Mouse (Mus musculus) limb, embryonic 13.5 days (tissue): ENCODE data around the gene Gpr162. TPM values are rescaled to one million over a fixed set of nuclear protein-coding genes. Genes with fewer than 3 reads are reported as not detected.

Experiments
- polyA plus RNA-seq: library from polyadenylated mRNA; unstranded; fragments of >200 nt; fragmentation: Nextera tagmentation; extraction: Ambion mirVana; gene quantifications from 2 replicates; pipeline ENCODE4 v1.2.1, GENCODE M21; 2015

Gpr162 gene
- polyA plus RNA-seq, 1 experiment from 2014 or later = 3.5 TPM

Other genes with a start within 250 kb of the Gpr162 start
- gene C1s2, start 227.9 kb downstream of the Gpr162 start, polyA plus RNA-seq = 0.24 TPM in 1 of 2 replicates, not detected in the other
- gene Lpcat3, start 201.0 kb downstream of the Gpr162 start, polyA plus RNA-seq = 56.4 and 57.0 TPM in 2 replicates
- 190 and 201 TPM in 2 replicates for gene Emg1, start 151.8 kb downstream of the Gpr162 start, polyA plus RNA-seq
- 324 and 325 TPM in 2 replicates for gene Phb2, start 151.6 kb downstream of the Gpr162 start, polyA plus RNA-seq
- gene Ptpn6, start 125.3 kb downstream of the Gpr162 start, polyA plus RNA-seq = 9.0 and 10.9 TPM in 2 replicates
- gene Grcc10, start 122.6 kb downstream of the Gpr162 start, polyA plus RNA-seq = 480 and 513 TPM in 2 replicates
- gene Gm45234, start 108.0 kb downstream of the Gpr162 start, polyA plus RNA-seq = 0.11 TPM in 1 of 2 replicates, not detected in the other
- gene Atn1, start 107.5 kb downstream of the Gpr162 start, polyA plus RNA-seq = 19.6 and 20.0 TPM in 2 replicates
- 7.2 and 7.7 TPM in 2 replicates for gene Eno2, start 94.3 kb downstream of the Gpr162 start, polyA plus RNA-seq
- gene Lrrc23, start 84.3 kb downstream of the Gpr162 start, polyA plus RNA-seq = 0.59 and 0.86 TPM in 2 replicates
- 10.4 and 12.3 TPM in 2 replicates for gene Spsb2, start 55.3 kb downstream of the Gpr162 start, polyA plus RNA-seq
- 782 and 803 TPM in 2 replicates for gene Tpi1, start 49.7 kb downstream of the Gpr162 start, polyA plus RNA-seq
- 165 and 177 TPM in 2 replicates for gene Usp5, start 34.5 kb downstream of the Gpr162 start, polyA plus RNA-seq
- 166 and 172 TPM in 2 replicates for gene Cdca3, start 34.4 kb downstream of the Gpr162 start, polyA plus RNA-seq
- 1.0 and 1.3 TPM in 2 replicates for gene Gnb3, start 23.7 kb downstream of the Gpr162 start, polyA plus RNA-seq
- 60.4 and 61.2 TPM in 2 replicates for gene P3h3, start 6.2 kb downstream of the Gpr162 start, polyA plus RNA-seq
- 0.04 and 0.15 TPM in 2 replicates for gene Cd4, start 24.2 kb upstream of the Gpr162 start, polyA plus RNA-seq
- gene Lag3, start 47.7 kb upstream of the Gpr162 start, polyA plus RNA-seq = 1.7 and 3.1 TPM in 2 replicates
- gene Ptms, start 56.1 kb upstream of the Gpr162 start, polyA plus RNA-seq = 303 and 321 TPM in 2 replicates
- gene Mlf2, start 67.4 kb upstream of the Gpr162 start, polyA plus RNA-seq = 354 and 355 TPM in 2 replicates
- gene Cops7a, start 101.6 kb upstream of the Gpr162 start, polyA plus RNA-seq = 128 and 133 TPM in 2 replicates
- gene Pianp, start 132.7 kb upstream of the Gpr162 start, polyA plus RNA-seq = 15.7 and 19.0 TPM in 2 replicates
- gene Zfp384, start 145.2 kb upstream of the Gpr162 start, polyA plus RNA-seq = 20.6 and 21.2 TPM in 2 replicates
- 183 and 190 TPM in 2 replicates for gene Ing4, start 175.8 kb upstream of the Gpr162 start, polyA plus RNA-seq
- 16.5 and 19.2 TPM in 2 replicates for gene Acrbp, start 185.7 kb upstream of the Gpr162 start, polyA plus RNA-seq
- 0.45 and 0.80 TPM in 2 replicates for gene Lpar5, start 203.9 kb upstream of the Gpr162 start, polyA plus RNA-seq
- 86.8 and 93.4 TPM in 2 replicates for gene Chd4, start 232.0 kb upstream of the Gpr162 start, polyA plus RNA-seq